Mouse (Mus musculus) liver, embryonic 15.5 days (tissue): ENCODE measurements at regions not wholly inside any gene's neighbourhood (a gene's known extent, or its start where the extent isn't known, plus 50 kb on each side); places are given as distances from the start of the nearest gene placed in this dataset.

Experiments used
- ATAC-seq: fragments of 200-750 bp; cut with Nextera tagmentation; 2 replicates; pipeline ENCODE4 v1.8.0; 2017; ENCODE audit warnings: moderate number of reproducible peaks, mild to moderate bottlenecking, moderate library complexity; ENCODE audit not compliant: insufficient read depth
- H3K27ac ChIP-seq: fragments of 300-500 bp; sonication (generic); replicated peaks from 2 replicates; pipeline ENCODE4 v1.5.1; 2015; ENCODE audit warnings: mild to moderate bottlenecking, inconsistent platforms
- H3K27me3 ChIP-seq: fragments of 300-500 bp; sonication (generic); 2 replicates; pipeline ENCODE4 v1.6.1; 2015; ENCODE audit warnings: mild to moderate bottlenecking, inconsistent platforms
- H3K36me3 ChIP-seq: fragments of 300-500 bp; sonication (generic); replicated peaks from 2 replicates; pipeline ENCODE4 v1.6.1; 2015; ENCODE audit warnings: moderate library complexity, mild to moderate bottlenecking, inconsistent platforms
- H3K4me1 ChIP-seq: fragments of 300-500 bp; sonication (generic); replicated peaks from 2 replicates; pipeline ENCODE4 v1.6.1; 2015; ENCODE audit warnings: inconsistent platforms
- H3K4me2 ChIP-seq: fragments of 300-500 bp; sonication (generic); 2 replicates; pipeline ENCODE4 v1.6.1; 2015; ENCODE audit warnings: moderate library complexity, mild to moderate bottlenecking, inconsistent platforms
- H3K4me3 ChIP-seq: fragments of 300-500 bp; sonication (generic); replicated peaks from 2 replicates; pipeline ENCODE4 v1.5.1; 2015; ENCODE audit warnings: mild to moderate bottlenecking, inconsistent platforms
- H3K9ac ChIP-seq: fragments of 300-500 bp; sonication (generic); 2 replicates; pipeline ENCODE4 v1.6.1; 2015; ENCODE audit warnings: moderate library complexity, mild to moderate bottlenecking, inconsistent platforms
- H3K9me3 ChIP-seq: fragments of 300-500 bp; sonication (generic); replicated peaks from 2 replicates; pipeline ENCODE4 v1.6.1; 2016; ENCODE audit warnings: inconsistent platforms
- WGBS: fragments of 180-500 bp; shearing (Covaris S2); methylation state at CpG from one replicate; pipeline ENCODE4 v1.1.7; 2015; ENCODE audit warnings: mixed read lengths; ENCODE audit not compliant: insufficient replicate concordance; 5-methylcytosine and 5-hydroxymethylcytosine counted together

- Histone ChIP-seq H3K4me3 (no peak overlapping the region), H3K27me3 (no peaks in the 10 kb centered on the region), H3K4me1 (no peaks in the 10 kb centered on the region), H3K4me2 (no peak overlapping the region), H3K9me3 (no peaks in the 10 kb centered on the region), H3K9ac (no peak overlapping the region), H3K27ac (no peak overlapping the region), H3K36me3 (no peaks in the 10 kb centered on the region)
- WGBS = 52% methylated on average over 2 of the region's 2 CpGs
- no peak for ATAC-seq
Measured at GRCm38 (mm10) chr3:128221625-128222024, 325.5 kb upstream of the Fam241a start.

GRCm38 (mm10) chr3:128220776-128221550 lies 324.8 kb upstream of the Fam241a start:
- Histone ChIP-seq H3K4me2 (no peak overlapping the region), H3K9ac (no peak overlapping the region)

GRCm38 (mm10) chr3:128217765-128218415 lies 321.8 kb upstream of the Fam241a start:
- no peaks in the 10 kb centered on the region for H3K36me3 ChIP-seq
- no peak overlapping the region for H3K27ac ChIP-seq
- no peaks in the 10 kb centered on the region for H3K4me1 ChIP-seq
- H3K27me3 ChIP-seq = no peaks in the 10 kb centered on the region
- no peak for ATAC-seq
- no peaks in the 10 kb centered on the region for H3K9me3 ChIP-seq
- H3K4me2 ChIP-seq = no peak overlapping the region
- WGBS = 59% methylated on average over 5 of the region's 5 CpGs
- H3K4me3 ChIP-seq = no peak overlapping the region
- H3K9ac ChIP-seq = no peak overlapping the region

More at GRCm38 (mm10) chr3:128220776-128221550, 324.8 kb upstream of the Fam241a start:
- H3K27ac ChIP-seq = no peak overlapping the region
- 66% methylated on average over 8 of the region's 8 CpGs for WGBS
- no peak overlapping the region for H3K4me3 ChIP-seq
- no peak for ATAC-seq
- no peaks in the 10 kb centered on the region for H3K36me3 ChIP-seq
- no peaks in the 10 kb centered on the region for H3K9me3 ChIP-seq
- no peaks in the 10 kb centered on the region for H3K27me3 ChIP-seq
- no peaks in the 10 kb centered on the region for H3K4me1 ChIP-seq

- Histone ChIP-seq H3K4me1 (no peaks in the 10 kb centered on the region), H3K4me3 (no peak overlapping the region), H3K9me3 (no peaks in the 10 kb centered on the region), H3K27me3 (no peaks in the 10 kb centered on the region), H3K36me3 (no peaks in the 10 kb centered on the region), H3K4me2 (no peak overlapping the region), H3K9ac (no peak overlapping the region), H3K27ac (no peak overlapping the region)
- 38% methylated on average over 3 of the region's 3 CpGs for WGBS
- no peak for ATAC-seq
Measured at GRCm38 (mm10) chr3:128212256-128212655, 316.1 kb upstream of the Fam241a start.

GRCm38 (mm10) chr3:128210591-128210990 lies 314.5 kb upstream of the Fam241a start:
- H3K4me2 ChIP-seq = no peak overlapping the region
- H3K4me1 ChIP-seq = no peaks in the 10 kb centered on the region
- H3K27me3 ChIP-seq = no peaks in the 10 kb centered on the region
- no peak for ATAC-seq
- no peaks in the 10 kb centered on the region for H3K9me3 ChIP-seq
- H3K9ac ChIP-seq = no peak overlapping the region
- H3K36me3 ChIP-seq = no peaks in the 10 kb centered on the region
- H3K27ac ChIP-seq = no peak overlapping the region
- WGBS = 29% methylated on average over 1 of the region's 1 CpGs
- no peak overlapping the region for H3K4me3 ChIP-seq

- H3K4me2 ChIP-seq = no peak overlapping the region
- no peaks in the 10 kb centered on the region for H3K9me3 ChIP-seq
- no peak for ATAC-seq
- H3K27ac ChIP-seq = no peak overlapping the region
- H3K9ac ChIP-seq = no peak overlapping the region
- H3K4me3 ChIP-seq = no peak overlapping the region
- H3K36me3 ChIP-seq = no peaks in the 10 kb centered on the region
- H3K27me3 ChIP-seq = no peaks in the 10 kb centered on the region
- H3K4me1 ChIP-seq = no peaks in the 10 kb centered on the region
- 43% methylated on average over 3 of the region's 3 CpGs for WGBS
Measured at GRCm38 (mm10) chr3:128206948-128207347, 310.8 kb upstream of the Fam241a start.

- no peaks in the 10 kb centered on the region for H3K27me3 ChIP-seq
- no peaks in the 10 kb centered on the region for H3K9me3 ChIP-seq
- no peaks in the 10 kb centered on the region for H3K4me1 ChIP-seq
- no peak for ATAC-seq
- H3K27ac ChIP-seq = no peak overlapping the region
- H3K36me3 ChIP-seq = no peaks in the 10 kb centered on the region
- H3K4me2 ChIP-seq = no peak overlapping the region
- WGBS = 79% methylated on average over 1 of the region's 1 CpGs
- no peak overlapping the region for H3K9ac ChIP-seq
- no peak overlapping the region for H3K4me3 ChIP-seq
Measured at GRCm38 (mm10) chr3:128206483-128206882, 310.4 kb upstream of the Fam241a start.

- Histone ChIP-seq H3K36me3 (no peaks in the 10 kb centered on the region), H3K4me1 (no peaks in the 10 kb centered on the region), H3K4me2 (no peak overlapping the region), H3K4me3 (no peak overlapping the region), H3K27me3 (no peaks in the 10 kb centered on the region), H3K9ac (no peak overlapping the region), H3K9me3 (no peaks in the 10 kb centered on the region), H3K27ac (no peak overlapping the region)
- ATAC-seq = no peak
- WGBS = 45% methylated on average over 5 of the region's 5 CpGs
Measured at GRCm38 (mm10) chr3:128200574-128201235, 304.6 kb upstream of the Fam241a start.

GRCm38 (mm10) chr3:128199466-128199865 lies 303.3 kb upstream of the Fam241a start:
- H3K4me2 ChIP-seq = no peak overlapping the region
- H3K9me3 ChIP-seq = no peaks in the 10 kb centered on the region
- no peak overlapping the region for H3K9ac ChIP-seq
- no peak overlapping the region for H3K27ac ChIP-seq
- no peak for ATAC-seq
- no peak overlapping the region for H3K4me3 ChIP-seq
- H3K36me3 ChIP-seq = no peaks in the 10 kb centered on the region
- H3K27me3 ChIP-seq = no peaks in the 10 kb centered on the region
- H3K4me1 ChIP-seq = no peaks in the 10 kb centered on the region
- WGBS = 67% methylated on average over 2 of the region's 2 CpGs

GRCm38 (mm10) chr3:128192046-128192800 lies 296.1 kb upstream of the Fam241a start:
- H3K4me2 ChIP-seq = no peak overlapping the region
- no peak for ATAC-seq
- no peaks in the 10 kb centered on the region for H3K36me3 ChIP-seq
- no peaks in the 10 kb centered on the region for H3K4me1 ChIP-seq
- no peaks in the 10 kb centered on the region for H3K9me3 ChIP-seq
- no peak overlapping the region for H3K9ac ChIP-seq
- 58% methylated on average over 17 of the region's 17 CpGs for whole genome bisulfite sequencing
- H3K4me3 ChIP-seq = no peak overlapping the region
- no peaks in the 10 kb centered on the region for H3K27me3 ChIP-seq
- no peak overlapping the region for H3K27ac ChIP-seq
